Mouse (Mus musculus): Measurements from ENCODE around the gene Krtcap3. TPM values are rescaled to one million over a fixed set of nuclear protein-coding genes. Genes with fewer than 3 reads are reported as not detected.

Gene Krtcap3
- total and polyA plus RNA-seq, 2 experiments from 2014 or later, result 2.4 to 2.9 TPM

- ATAC-seq (peak; percentile 1; the same call in 1 of the 2 replicates), DNase-seq (ENCODE audit: low spot score) (no peak)
- H3K27ac ChIP-seq, result no peak overlapping the region
- H3K4me2 ChIP-seq (ENCODE audit: low read depth, low read length), result no peak overlapping the region
- 61% methylated on average over 10 of the region's 10 CpGs for WGBS
- H3K9ac ChIP-seq (replicated peaks; ENCODE audit: low read length), result no peak overlapping the region
- H3K36me3 ChIP-seq (ENCODE audit: insufficient read depth, low read length), result peaks cover 66% of the 10 kb centered on the region
- no peaks in the 10 kb centered on the region for H3K27me3 ChIP-seq (ENCODE audit: insufficient read depth, low read length)
- no peak for TF ChIP-seq CTCF (IDR thresholded peaks at IDR 0.05; ENCODE audit: low read depth)
- no peaks in the 10 kb centered on the region for H3K9me3 ChIP-seq (ENCODE audit: low read length)
- no peaks in the 10 kb centered on the region for H3K4me1 ChIP-seq (ENCODE audit: insufficient read depth, low read length)
- H3K4me3 ChIP-seq (ENCODE audit: low read length), result no peak overlapping the region
Measured at GRCm38 (mm10) chr5:31252151-31252550, 660 bp downstream of the Krtcap3 start.

DNA sequence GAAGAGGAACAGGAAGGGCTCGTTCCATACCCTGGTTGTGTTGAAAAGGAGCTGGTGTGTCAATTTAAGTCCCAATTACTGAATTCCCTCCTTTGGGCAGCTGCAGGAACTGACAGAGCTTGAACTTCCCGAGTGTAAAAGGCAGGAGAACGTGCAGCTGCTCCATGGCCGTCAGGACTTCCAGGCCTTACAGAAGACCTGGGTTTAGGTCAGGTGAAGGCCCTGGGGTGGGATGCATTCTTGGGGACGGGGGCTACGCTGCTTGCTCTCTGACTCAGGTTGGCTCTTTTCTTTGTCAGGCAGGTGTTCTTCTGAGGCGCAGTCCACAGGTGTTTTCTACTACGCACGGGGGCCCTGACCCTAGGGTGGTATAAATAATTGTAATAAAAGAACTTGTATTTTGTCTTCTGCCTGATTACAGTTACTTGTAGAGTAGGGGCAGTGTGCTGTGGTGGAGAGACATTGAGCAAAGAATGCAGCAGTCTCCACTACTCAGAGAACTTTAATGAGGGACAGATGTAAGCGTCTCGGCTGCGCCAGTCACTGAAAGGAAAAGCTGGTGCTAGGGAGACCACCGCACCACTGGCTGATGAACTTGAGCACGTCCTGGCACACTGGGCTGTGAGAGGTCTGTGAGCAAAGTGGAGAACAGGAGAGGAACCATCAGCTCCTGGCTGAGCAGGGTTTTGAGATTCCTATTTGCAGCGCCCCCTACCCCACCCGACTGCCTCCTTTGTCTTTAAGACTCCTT lies 1.5 kb downstream of the Krtcap3 start:
- peaks cover 66% of the 10 kb centered on the region for H3K36me3 ChIP-seq (ENCODE audit: insufficient read depth, low read length)
- no peaks in the 10 kb centered on the region for H3K4me1 ChIP-seq (ENCODE audit: insufficient read depth, low read length)
- DNase-seq (ENCODE audit: low spot score) (no peak), ATAC-seq (no peak)
- H3K9ac ChIP-seq (replicated peaks; ENCODE audit: low read length), result no peak overlapping the region
- no peaks in the 10 kb centered on the region for H3K9me3 ChIP-seq (ENCODE audit: low read length)
- H3K4me2 ChIP-seq (ENCODE audit: low read depth, low read length), result no peak overlapping the region
- H3K27me3 ChIP-seq (ENCODE audit: insufficient read depth, low read length), result no peaks in the 10 kb centered on the region
- 87% methylated on average over 16 of the region's 16 CpGs for WGBS
- TF ChIP-seq CTCF (IDR thresholded peaks at IDR 0.05; ENCODE audit: low read depth), result no peak
- no peak overlapping the region for H3K27ac ChIP-seq
- H3K4me3 ChIP-seq (ENCODE audit: low read length), result no peak overlapping the region

DNA sequence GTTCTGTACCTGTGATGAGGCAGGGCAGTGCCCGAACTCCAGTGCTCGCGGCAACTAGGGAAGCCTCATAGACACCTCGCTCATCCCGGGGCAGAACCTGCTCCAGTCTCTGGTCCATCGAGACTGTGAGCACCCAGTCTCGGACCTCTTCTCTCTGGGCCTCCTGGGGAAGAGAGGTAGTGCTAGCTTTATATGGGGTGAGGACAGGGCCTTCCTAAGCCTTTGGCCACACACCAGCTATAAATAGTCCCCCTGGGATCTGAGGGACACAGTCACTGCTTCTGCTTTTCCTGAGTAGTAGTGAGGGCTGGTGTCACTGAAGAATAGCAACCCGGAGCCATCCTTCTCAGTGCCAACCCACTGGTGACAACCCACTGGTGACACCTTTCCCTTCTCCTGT lies 2.3 kb downstream of the Krtcap3 start:
- H3K27me3 ChIP-seq (ENCODE audit: insufficient read depth, low read length), result no peaks in the 10 kb centered on the region
- H3K36me3 ChIP-seq (ENCODE audit: insufficient read depth, low read length), result peaks cover 58% of the 10 kb centered on the region
- no peaks in the 10 kb centered on the region for H3K9me3 ChIP-seq (ENCODE audit: low read length)
- no peak overlapping the region for H3K4me2 ChIP-seq (ENCODE audit: low read depth, low read length)
- no peaks in the 10 kb centered on the region for H3K4me1 ChIP-seq (ENCODE audit: insufficient read depth, low read length)
- no peak for TF ChIP-seq CTCF (IDR thresholded peaks at IDR 0.05; ENCODE audit: low read depth)
- DNase-seq (ENCODE audit: low spot score) (no peak), ATAC-seq (no peak)
- H3K9ac ChIP-seq (replicated peaks; ENCODE audit: low read length), result no peak overlapping the region
- no peak overlapping the region for H3K27ac ChIP-seq
- WGBS, result 94% methylated on average over 8 of the region's 8 CpGs
- no peak overlapping the region for H3K4me3 ChIP-seq (ENCODE audit: low read length)

GRCm38 (mm10) chr5:31254452-31254851 lies 3.0 kb downstream of the Krtcap3 start:
- TF ChIP-seq CTCF (IDR thresholded peaks at IDR 0.05; ENCODE audit: low read depth), result no peak
- H3K27ac ChIP-seq, result no peak overlapping the region
- H3K36me3 ChIP-seq (ENCODE audit: insufficient read depth, low read length), result peaks cover 55% of the 10 kb centered on the region
- H3K9me3 ChIP-seq (ENCODE audit: low read length), result no peaks in the 10 kb centered on the region
- ATAC-seq, result no peak
- WGBS, result 83% methylated on average over 7 of the region's 7 CpGs
- H3K4me3 ChIP-seq (ENCODE audit: low read length), result no peak overlapping the region
- H3K4me2 ChIP-seq (ENCODE audit: low read depth, low read length), result no peak overlapping the region
- no peaks in the 10 kb centered on the region for H3K4me1 ChIP-seq (ENCODE audit: insufficient read depth, low read length)
- H3K27me3 ChIP-seq (ENCODE audit: insufficient read depth, low read length), result no peaks in the 10 kb centered on the region
- H3K9ac ChIP-seq (replicated peaks; ENCODE audit: low read length), result no peak overlapping the region
- DNase-seq (ENCODE audit: low spot score), result no peak

- no peak for ATAC-seq
Measured at GRCm38 (mm10) chr5:31254901-31255300, 3.4 kb downstream of the Krtcap3 start.

GRCm38 (mm10) chr5:31255381-31255780 lies 3.9 kb downstream of the Krtcap3 start:
- Histone ChIP-seq H3K9ac (replicated peaks; ENCODE audit: low read length) (no peak overlapping the region), H3K4me2 (ENCODE audit: low read depth, low read length) (no peak overlapping the region), H3K36me3 (ENCODE audit: insufficient read depth, low read length) (peaks cover 55% of the 10 kb centered on the region), H3K27ac (no peak overlapping the region), H3K27me3 (ENCODE audit: insufficient read depth, low read length) (no peaks in the 10 kb centered on the region), H3K9me3 (ENCODE audit: low read length) (no peaks in the 10 kb centered on the region), H3K4me1 (ENCODE audit: insufficient read depth, low read length) (no peaks in the 10 kb centered on the region), H3K4me3 (ENCODE audit: low read length) (no peak overlapping the region)
- DNase-seq (ENCODE audit: low spot score) (no peak), ATAC-seq (no peak)
- 95% methylated on average over 2 of the region's 2 CpGs for WGBS
- TF ChIP-seq CTCF (IDR thresholded peaks at IDR 0.05; ENCODE audit: low read depth), result no peak

More at GRCm38 (mm10) chr5:31254901-31255300, 3.4 kb downstream of the Krtcap3 start:
- H3K4me3 ChIP-seq (ENCODE audit: low read length), result no peak overlapping the region
- H3K9me3 ChIP-seq (ENCODE audit: low read length), result no peaks in the 10 kb centered on the region
- no peaks in the 10 kb centered on the region for H3K4me1 ChIP-seq (ENCODE audit: insufficient read depth, low read length)
- peaks cover 55% of the 10 kb centered on the region for H3K36me3 ChIP-seq (ENCODE audit: insufficient read depth, low read length)
- TF ChIP-seq CTCF (IDR thresholded peaks at IDR 0.05; ENCODE audit: low read depth), result no peak
- H3K9ac ChIP-seq (replicated peaks; ENCODE audit: low read length), result no peak overlapping the region
- H3K27me3 ChIP-seq (ENCODE audit: insufficient read depth, low read length), result no peaks in the 10 kb centered on the region
- no peak for DNase-seq (ENCODE audit: low spot score)
- H3K27ac ChIP-seq, result no peak overlapping the region
- no peak overlapping the region for H3K4me2 ChIP-seq (ENCODE audit: low read depth, low read length)
- WGBS, result 90% methylated on average over 8 of the region's 8 CpGs

GRCm38 (mm10) chr5:31255971-31256370 lies 4.5 kb downstream of the Krtcap3 start:
- ATAC-seq (no peak), DNase-seq (ENCODE audit: low spot score) (no peak)
- Histone ChIP-seq H3K4me1 (ENCODE audit: insufficient read depth, low read length) (no peaks in the 10 kb centered on the region), H3K27ac (no peak overlapping the region), H3K9me3 (ENCODE audit: low read length) (no peaks in the 10 kb centered on the region), H3K36me3 (ENCODE audit: insufficient read depth, low read length) (peaks cover 52% of the 10 kb centered on the region), H3K4me2 (ENCODE audit: low read depth, low read length) (no peak overlapping the region), H3K9ac (replicated peaks; ENCODE audit: low read length) (no peak overlapping the region), H3K27me3 (ENCODE audit: insufficient read depth, low read length) (no peaks in the 10 kb centered on the region), H3K4me3 (ENCODE audit: low read length) (no peak overlapping the region)
- no peak for TF ChIP-seq CTCF (IDR thresholded peaks at IDR 0.05; ENCODE audit: low read depth)
- WGBS, result 77% methylated on average over 2 of the region's 2 CpGs
